Mouse (Mus musculus): ENCODE results near the gene Clk1. TPM values are rescaled to one million over a fixed set of nuclear protein-coding genes. Genes with fewer than 3 reads are reported as not detected.
"Not testable (repeated sequence)": the region's sequence is repeated elsewhere in the genome, so short reads cannot be mapped to it uniquely, and the experiment has no call there.

Clk1 gene
- polyA plus RNA-seq, 1 experiment from 2014 or later = 212 TPM

- no peaks in the 10 kb centered on the region for H3K27me3 ChIP-seq
- no peak overlapping the region for H3K27ac ChIP-seq
- WGBS = 94% methylated on average over 6 of the region's 6 CpGs
- no peak overlapping the region for H3K4me3 ChIP-seq
- no peak overlapping the region for H3K4me2 ChIP-seq
- H3K4me1 ChIP-seq = no peaks in the 10 kb centered on the region
- peaks cover 86% of the 10 kb centered on the region for H3K36me3 ChIP-seq
- H3K9me3 ChIP-seq = no peaks in the 10 kb centered on the region
- H3K9ac ChIP-seq = no peak overlapping the region
- ATAC-seq (ENCODE audit: insufficient number of reproducible peaks, low FRiP score, low TSS enrichment, low read depth) = no peak
These were observed 22.5 kb downstream of the Clk1 start for GRCm38 (mm10) chr1:58401396-58401795.

- H3K9ac ChIP-seq = no peak overlapping the region
- H3K4me2 ChIP-seq = no peak overlapping the region
- 92% methylated on average over 6 of the region's 6 CpGs for WGBS
- H3K4me3 ChIP-seq = no peak overlapping the region
- no peaks in the 10 kb centered on the region for H3K27me3 ChIP-seq
- no peak overlapping the region for H3K27ac ChIP-seq
- no peaks in the 10 kb centered on the region for H3K9me3 ChIP-seq
- H3K36me3 ChIP-seq = peaks cover 79% of the 10 kb centered on the region
- no peak for ATAC-seq (ENCODE audit: insufficient number of reproducible peaks, low FRiP score, low TSS enrichment, low read depth)
- no peaks in the 10 kb centered on the region; the same call in 1 of the 2 replicates for H3K4me1 ChIP-seq
These were observed 26.1 kb downstream of the Clk1 start for GRCm38 (mm10) chr1:58397731-58398130.

GRCm38 (mm10) chr1:58396179-58396578, 27.7 kb downstream of the Clk1 start:
- no peak overlapping the region for H3K4me2 ChIP-seq
- no peaks in the 10 kb centered on the region for H3K27me3 ChIP-seq
- H3K4me1 ChIP-seq = peaks cover 7% of the 10 kb centered on the region
- no peak overlapping the region for H3K27ac ChIP-seq
- peaks cover 64% of the 10 kb centered on the region for H3K36me3 ChIP-seq
- H3K4me3 ChIP-seq = no peak overlapping the region
- H3K9me3 ChIP-seq = no peaks in the 10 kb centered on the region
- WGBS = 94% methylated on average over 1 of the region's 1 CpGs
- no peak overlapping the region for H3K9ac ChIP-seq
- ATAC-seq (ENCODE audit: insufficient number of reproducible peaks, low FRiP score, low TSS enrichment, low read depth) = no peak

GRCm38 (mm10) chr1:58395341-58395740, 28.5 kb downstream of the Clk1 start:
- H3K36me3 ChIP-seq = peaks cover 55% of the 10 kb centered on the region
- H3K4me3 ChIP-seq = no peak overlapping the region

GRCm38 (mm10) chr1:58393284-58394195, 30.3 kb downstream of the Clk1 start:
- Histone ChIP-seq H3K27me3 (no peaks in the 10 kb centered on the region), H3K9me3 (no peaks in the 10 kb centered on the region; the same call in 1 of the 2 replicates), H3K4me2 (peak overlapping the region; percentile 70), H3K4me1 (peaks cover 7% of the 10 kb centered on the region), H3K36me3 (peaks cover 39% of the 10 kb centered on the region), H3K9ac (peak overlapping the region; percentile 95), H3K4me3 (peak overlapping the region; percentile 96), H3K27ac (peak overlapping the region; percentile 99)
- ATAC-seq (ENCODE audit: insufficient number of reproducible peaks, low FRiP score, low TSS enrichment, low read depth) = peak; percentile 56
- under 1% methylated on average over 60 of the region's 90 CpGs for WGBS

More at GRCm38 (mm10) chr1:58395341-58395740, 28.5 kb downstream of the Clk1 start:
- no peaks in the 10 kb centered on the region for H3K9me3 ChIP-seq
- no peaks in the 10 kb centered on the region for H3K27me3 ChIP-seq
- no peak overlapping the region for H3K4me2 ChIP-seq
- H3K9ac ChIP-seq = no peak overlapping the region
- H3K4me1 ChIP-seq = peaks cover 7% of the 10 kb centered on the region
- H3K27ac ChIP-seq = no peak overlapping the region
- ATAC-seq (ENCODE audit: insufficient number of reproducible peaks, low FRiP score, low TSS enrichment, low read depth) = no peak
- 87% methylated on average over 3 of the region's 3 CpGs for WGBS

- H3K4me2 ChIP-seq = peak within 1 kb of the TSS; percentile 70
- H3K36me3 ChIP-seq = peaks cover 31% of the 10 kb centered on the region
- ATAC-seq (ENCODE audit: insufficient number of reproducible peaks, low FRiP score, low TSS enrichment, low read depth) = peak; percentile 97
- no peaks in the 10 kb centered on the region; the same call in 1 of the 2 replicates for H3K9me3 ChIP-seq
- H3K4me1 ChIP-seq = peaks cover 7% of the 10 kb centered on the region
- peak within 1 kb of the TSS; percentile 96 for H3K4me3 ChIP-seq
- H3K27me3 ChIP-seq = no peaks in the 10 kb centered on the region
- under 1% methylated on average over 47 of the region's 61 CpGs for WGBS
- peak within 1 kb of the TSS; percentile 99 for H3K27ac ChIP-seq
- peak within 1 kb of the TSS; percentile 95 for H3K9ac ChIP-seq
These were observed 31.1 kb downstream of the Clk1 start, which contains the start of gene Bzw1 for GRCm38 (mm10) chr1:58392652-58393283. Bzw1 (plus strand) TSS chr1:58392898.

GRCm38 (mm10) chr1:58392268-58392651, 31.6 kb downstream of the Clk1 start:
- H3K4me3 ChIP-seq = peak overlapping the region; percentile 96
- no peaks in the 10 kb centered on the region; the same call in 1 of the 2 replicates for H3K9me3 ChIP-seq
- no peaks in the 10 kb centered on the region for H3K27me3 ChIP-seq
- peak overlapping the region; percentile 70 for H3K4me2 ChIP-seq
- peaks cover 26% of the 10 kb centered on the region for H3K36me3 ChIP-seq
- peak overlapping the region; percentile 99 for H3K27ac ChIP-seq
- H3K9ac ChIP-seq = peak overlapping the region; percentile 95
- WGBS = under 1% methylated on average over 16 of the region's 16 CpGs
- ATAC-seq (ENCODE audit: insufficient number of reproducible peaks, low FRiP score, low TSS enrichment, low read depth) = no peak
- H3K4me1 ChIP-seq = peaks cover 7% of the 10 kb centered on the region

GRCm38 (mm10) chr1:58391421-58392267, 32.2 kb downstream of the Clk1 start:
- H3K27me3 ChIP-seq = no peaks in the 10 kb centered on the region
- peak overlapping the region; percentile 96 for H3K4me3 ChIP-seq
- no peaks in the 10 kb centered on the region; the same call in 1 of the 2 replicates for H3K9me3 ChIP-seq
- H3K27ac ChIP-seq = peak overlapping the region; percentile 99
- H3K4me2 ChIP-seq = peak overlapping the region; percentile 70
- no peak for ATAC-seq (ENCODE audit: insufficient number of reproducible peaks, low FRiP score, low TSS enrichment, low read depth)
- peaks cover 7% of the 10 kb centered on the region for H3K4me1 ChIP-seq
- WGBS = 37% methylated on average over 19 of the region's 19 CpGs
- peaks cover 20% of the 10 kb centered on the region for H3K36me3 ChIP-seq
- peak overlapping the region; percentile 95 for H3K9ac ChIP-seq

- H3K4me2 ChIP-seq = no peak overlapping the region
- no peak for ATAC-seq (ENCODE audit: insufficient number of reproducible peaks, low FRiP score, low TSS enrichment, low read depth)
- no peaks in the 10 kb centered on the region for H3K27me3 ChIP-seq
- H3K4me3 ChIP-seq = no peak overlapping the region
- no peaks in the 10 kb centered on the region for H3K4me1 ChIP-seq
- H3K9me3 ChIP-seq = no peaks in the 10 kb centered on the region
- no peak overlapping the region for H3K9ac ChIP-seq
- no peaks in the 10 kb centered on the region for H3K36me3 ChIP-seq
- WGBS = 66% methylated on average over 5 of the region's 5 CpGs
- no peak overlapping the region for H3K27ac ChIP-seq
These were observed 41.1 kb downstream of the Clk1 start for GRCm38 (mm10) chr1:58382586-58383281.

- 77% methylated on average over 3 of the region's 3 CpGs for WGBS
- Histone ChIP-seq H3K27me3 (no peaks in the 10 kb centered on the region), H3K36me3 (no peaks in the 10 kb centered on the region), H3K4me2 (no peak overlapping the region), H3K9me3 (no peaks in the 10 kb centered on the region), H3K4me3 (no peak overlapping the region), H3K9ac (no peak overlapping the region), H3K4me1 (no peaks in the 10 kb centered on the region), H3K27ac (no peak overlapping the region)
- no peak for ATAC-seq (ENCODE audit: insufficient number of reproducible peaks, low FRiP score, low TSS enrichment, low read depth)
These were observed 48.2 kb downstream of the Clk1 start for GRCm38 (mm10) chr1:58375574-58376147.

GRCm38 (mm10) chr1:58374266-58374665, 49.6 kb downstream of the Clk1 start:
- H3K36me3 ChIP-seq; H3K4me1 ChIP-seq; H3K9me3 ChIP-seq; H3K4me3 ChIP-seq; H3K9ac ChIP-seq; H3K4me2 ChIP-seq; H3K27me3 ChIP-seq; ATAC-seq (ENCODE audit: insufficient number of reproducible peaks, low FRiP score, low TSS enrichment, low read depth); H3K27ac ChIP-seq: not testable (repeated sequence)
- 74% methylated on average over 2 of the region's 2 CpGs for WGBS

Data from limb, embryonic 15.5 days (tissue).